Mouse (Mus musculus) thymus, adult 18-20 months (tissue): ENCODE results near the gene Gm17087.

Experiments used
- DNase-seq, 2 experiments: peaks; one replicate each; pipeline ENCODE4 v3.0.0; 2022; ENCODE audit warnings: mixed read lengths in 2 of 2

The Gm17087 gene

GRCm38 (mm10) chr17:8566850-8567249 lies at the start of gene Gm17087:
Gene Gm17087 (minus strand): TSS chr17:8566950.
- DNase-seq, result no peak

GRCm38 (mm10) chr17:8613882-8614551 lies 47.3 kb upstream of the Gm17087 start:
- peak in 1 of 2 experiments; percentile 11 for DNase-seq

GRCm38 (mm10) chr17:8611916-8612315 lies 45.2 kb upstream of the Gm17087 start:
- DNase-seq, result no peak

GRCm38 (mm10) chr17:8606695-8607094 lies 39.9 kb upstream of the Gm17087 start:
- DNase-seq, result no peak

GRCm38 (mm10) chr17:8605921-8606320 lies 39.2 kb upstream of the Gm17087 start:
- no peak for DNase-seq

GRCm38 (mm10) chr17:8602976-8603375 lies 36.2 kb upstream of the Gm17087 start:
- no peak for DNase-seq

GRCm38 (mm10) chr17:8597790-8598189 lies 31.0 kb upstream of the Gm17087 start:
- peak; percentile 18 to 36 for DNase-seq

GRCm38 (mm10) chr17:8592427-8593277 lies 25.9 kb upstream of the Gm17087 start:
- peak; percentile 41 to 54 for DNase-seq

- no peak for DNase-seq
These were observed 14.8 kb upstream of the Gm17087 start for GRCm38 (mm10) chr17:8581579-8581978.

- DNase-seq, result no peak
These were observed 13.6 kb upstream of the Gm17087 start for GRCm38 (mm10) chr17:8580360-8580759.

- DNase-seq, result no peak
These were observed 7.0 kb upstream of the Gm17087 start for GRCm38 (mm10) chr17:8573542-8574260.

- peak; percentile 20 to 58 for DNase-seq
These were observed 3.9 kb downstream of the Gm17087 start for GRCm38 (mm10) chr17:8562886-8563280.

- DNase-seq, result peak; percentile 33 to 57
These were observed 4.5 kb downstream of the Gm17087 start for GRCm38 (mm10) chr17:8562101-8562885.

GRCm38 (mm10) chr17:8557926-8558325 lies 8.8 kb downstream of the Gm17087 start:
- DNase-seq, result no peak

- no peak for DNase-seq
These were observed 10.5 kb downstream of the Gm17087 start for GRCm38 (mm10) chr17:8556223-8556622.

- DNase-seq, result no peak
These were observed 11.0 kb downstream of the Gm17087 start for GRCm38 (mm10) chr17:8555785-8556184.

- DNase-seq, result no peak
These were observed 12.5 kb downstream of the Gm17087 start for GRCm38 (mm10) chr17:8554219-8554618.

GRCm38 (mm10) chr17:8553601-8554000 lies 13.1 kb downstream of the Gm17087 start:
- no peak for DNase-seq

GRCm38 (mm10) chr17:8552346-8553035 lies 14.3 kb downstream of the Gm17087 start:
- DNase-seq, result no peak

GRCm38 (mm10) chr17:8551641-8552040 lies 15.1 kb downstream of the Gm17087 start:
- no peak for DNase-seq

- DNase-seq, result no peak
These were observed 18.0 kb downstream of the Gm17087 start for GRCm38 (mm10) chr17:8548733-8549132.

- DNase-seq, result no peak
These were observed 20.4 kb downstream of the Gm17087 start for GRCm38 (mm10) chr17:8546366-8546765.
